Mouse (Mus musculus) lung, postnatal 25 days (tissue): Measurements from ENCODE around the gene Foxb2.
"Not testable (repeated sequence)": the region's sequence is repeated elsewhere in the genome, so short reads cannot be mapped to it uniquely, and the experiment has no call there.

ENCODE experiments used
- DNase-seq: peaks from one replicate; pipeline ENCODE4 v3.0.0; 2022; ENCODE audit warnings: low spot score

Gene Foxb2

DNA sequence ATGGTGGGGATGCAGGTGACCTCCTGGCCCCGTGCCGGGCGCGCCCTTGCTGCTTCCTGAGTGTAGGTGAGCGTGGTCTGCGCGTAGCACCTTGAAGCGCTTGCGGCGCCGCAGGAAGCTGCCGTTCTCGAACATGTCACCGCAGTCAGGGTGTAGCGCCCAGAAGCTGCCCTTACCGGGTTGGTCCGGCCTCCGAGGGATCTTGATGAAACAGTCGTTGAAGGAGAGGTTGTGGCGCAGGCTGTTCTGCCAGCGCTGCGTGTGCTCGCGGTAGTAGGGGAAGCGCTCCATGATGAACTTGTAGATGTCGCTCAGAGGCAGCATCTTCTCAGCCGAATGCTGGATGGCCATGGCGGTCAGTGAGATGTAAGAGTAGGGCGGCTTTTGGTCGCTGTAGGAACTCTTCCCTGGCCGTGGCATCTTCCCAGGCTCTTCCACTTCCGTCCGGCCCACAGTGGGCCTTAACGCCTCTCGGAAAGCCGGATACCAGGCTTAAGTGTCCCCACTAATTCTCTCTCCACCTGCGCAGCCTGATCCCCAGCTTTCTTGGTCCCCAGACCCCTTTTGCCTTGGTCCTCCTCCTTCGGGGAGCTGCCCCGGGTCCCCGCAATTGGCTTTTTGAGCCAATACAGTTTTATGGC is at the start of gene Foxb2:
Foxb2 (minus strand) TSS at position 585 of the 641 bp plus-strand sequence.
- no peak for DNase-seq

DNA sequence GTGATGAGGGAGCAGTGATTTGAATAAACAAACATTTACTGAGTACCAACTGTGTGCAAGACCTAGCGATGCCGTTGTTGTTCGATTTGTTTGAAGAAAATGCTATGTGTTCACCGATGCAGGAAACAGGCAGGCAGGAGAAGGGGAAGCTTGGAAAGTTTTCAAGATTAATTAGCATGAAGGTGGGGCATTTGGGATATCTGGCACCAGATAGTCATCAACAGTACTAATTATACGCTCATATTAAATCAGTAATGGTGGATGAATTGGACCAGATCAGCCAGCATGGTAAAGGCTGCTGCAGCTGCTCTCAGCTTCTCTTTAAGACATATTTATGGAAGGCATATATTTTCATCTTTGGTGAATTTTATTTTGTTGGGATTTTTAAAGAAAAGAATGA is 37.9 kb upstream of the Foxb2 start:
- DNase-seq = no peak

DNA sequence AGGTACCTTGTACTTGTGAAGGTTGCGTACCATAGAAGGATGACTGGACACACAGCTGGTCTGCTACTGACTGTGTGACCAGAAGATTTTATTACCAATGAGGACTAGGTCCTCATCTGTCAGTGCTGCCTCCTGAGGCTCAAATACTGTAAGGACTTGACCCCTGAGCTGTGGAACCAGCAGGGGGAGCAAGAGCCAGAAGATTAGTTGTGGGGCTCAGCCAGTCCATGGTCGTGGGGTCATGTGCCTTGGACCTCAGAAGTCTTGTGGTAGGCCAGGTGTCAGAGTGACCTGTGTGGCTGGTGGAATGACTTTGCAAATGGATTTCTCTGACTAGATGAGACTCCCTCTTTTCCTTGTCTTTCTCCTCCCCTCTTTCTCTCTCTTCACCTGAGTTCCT is 29.5 kb upstream of the Foxb2 start:
- peak; percentile 10 for DNase-seq

DNA sequence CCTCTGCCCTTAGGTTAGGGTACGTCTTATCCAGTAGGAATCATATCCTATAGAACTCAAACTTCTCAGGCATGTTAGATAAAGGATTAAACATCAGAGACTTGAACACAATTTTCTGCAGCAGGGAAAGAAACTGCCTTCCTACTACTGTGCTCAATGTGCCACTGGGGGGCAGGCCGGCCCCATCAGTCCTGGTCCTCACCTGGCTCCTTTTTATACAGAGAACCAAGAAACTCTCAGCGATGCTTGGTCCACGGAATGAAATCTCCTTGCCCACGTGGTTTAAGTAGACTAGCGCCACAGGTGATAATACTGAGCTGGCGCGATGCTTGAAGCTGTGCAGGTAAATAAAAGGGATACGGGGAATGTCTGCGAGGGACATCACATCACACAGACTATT is 26.1 kb upstream of the Foxb2 start:
- DNase-seq = no peak

DNA sequence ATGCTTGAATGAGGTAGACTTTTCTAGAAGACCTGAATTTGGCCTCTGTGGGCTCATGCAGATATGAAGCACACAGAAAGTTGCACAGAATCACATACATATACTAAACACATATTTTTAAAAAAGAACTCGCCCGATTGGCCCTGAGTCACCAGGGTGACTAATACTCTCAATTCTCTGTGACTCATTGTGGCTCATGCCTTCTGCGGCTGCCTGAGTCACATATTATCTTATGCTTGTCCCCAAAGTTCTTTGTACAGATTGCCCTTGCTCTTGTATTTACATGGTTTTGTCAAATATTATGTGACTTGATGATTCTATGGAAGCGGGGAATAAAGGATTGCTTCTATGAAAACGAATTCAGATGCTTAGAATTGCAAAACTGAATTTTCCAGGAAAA is 25.0 kb upstream of the Foxb2 start:
- DNase-seq = no peak

DNA sequence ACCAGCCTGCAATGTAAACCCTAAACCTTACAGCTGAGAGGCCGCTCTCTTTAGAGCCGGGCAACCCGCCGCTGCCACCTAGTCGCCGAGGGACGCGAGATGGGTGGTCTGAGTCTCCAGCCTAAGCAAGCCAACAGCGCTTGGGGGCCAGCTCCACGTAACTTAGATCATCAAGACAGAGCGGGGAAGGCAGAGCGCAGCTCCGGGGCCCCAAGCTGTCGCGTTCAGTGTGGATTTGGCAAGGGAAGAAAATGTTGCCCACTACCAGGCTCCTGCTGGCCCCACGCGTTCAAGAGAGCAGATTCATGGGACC is 2.8 kb upstream of the Foxb2 start:
- no peak for DNase-seq

DNA sequence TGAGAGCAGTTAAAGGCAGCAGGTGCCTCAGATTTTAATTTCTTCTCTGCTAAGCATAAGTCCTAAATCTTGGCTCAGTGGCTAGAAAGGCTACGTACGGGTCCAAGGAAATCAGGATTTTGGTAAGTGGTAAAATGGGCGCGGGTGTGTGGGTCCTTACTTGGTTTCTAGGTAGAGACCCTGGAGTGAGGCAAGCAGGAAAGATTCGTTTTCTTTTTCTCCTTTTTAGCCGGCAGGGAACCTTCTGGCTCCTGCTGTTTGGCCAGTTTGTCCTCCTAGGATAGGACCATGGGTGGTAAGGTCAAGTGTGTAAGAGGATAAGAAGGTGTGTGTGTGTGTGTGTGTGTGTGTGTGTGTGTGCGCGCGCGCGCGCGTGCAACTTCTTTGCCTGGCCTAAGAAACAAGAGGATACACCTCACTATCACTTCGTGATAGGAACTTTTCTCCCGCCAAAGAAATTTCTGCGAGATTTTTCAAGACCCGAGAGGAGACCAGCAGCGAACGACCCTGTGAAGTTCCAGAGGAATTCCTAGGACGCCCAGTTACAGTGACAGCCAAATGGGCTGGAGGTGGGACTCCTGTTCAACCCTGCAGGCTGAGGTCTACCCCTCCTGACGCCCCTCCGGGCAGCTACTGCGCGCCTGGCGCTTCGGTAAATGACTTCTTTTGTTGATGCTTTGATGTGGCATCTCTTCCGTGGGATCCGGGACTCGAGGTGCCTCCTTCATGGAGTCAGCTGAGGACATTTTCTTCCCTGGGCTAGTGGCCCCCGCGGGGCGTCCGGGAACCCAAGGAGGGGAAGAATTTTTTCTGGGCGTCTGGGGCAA is 2.2 kb upstream of the Foxb2 start:
- DNase-seq = no peak

DNA sequence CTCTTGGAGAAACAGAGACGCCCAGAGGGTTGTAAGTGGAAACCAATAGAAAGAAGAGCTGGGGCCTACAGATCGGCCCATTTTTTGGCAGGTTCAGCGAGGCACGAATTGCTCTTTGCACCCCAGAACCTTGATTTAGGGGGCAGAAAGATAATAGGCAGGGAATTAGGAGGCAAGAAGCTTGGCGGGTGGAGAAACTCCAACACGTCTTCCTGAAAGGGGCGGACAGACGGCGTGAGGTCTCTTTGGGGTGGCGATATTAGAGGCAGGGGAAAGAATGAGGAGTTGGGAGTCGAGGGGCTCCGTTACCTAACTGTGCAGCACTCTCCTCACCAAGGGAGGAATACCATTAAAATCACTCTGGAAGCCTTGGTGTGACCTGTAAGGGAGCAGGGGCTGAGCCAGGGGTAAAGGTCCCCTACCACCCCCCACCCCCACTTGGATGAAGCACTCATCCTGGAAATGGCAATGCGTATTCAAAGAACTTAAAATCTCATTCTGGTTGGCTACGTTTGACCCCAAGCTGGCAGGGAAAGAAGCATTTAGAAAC is 1.5 kb upstream of the Foxb2 start:
- no peak for DNase-seq

DNA sequence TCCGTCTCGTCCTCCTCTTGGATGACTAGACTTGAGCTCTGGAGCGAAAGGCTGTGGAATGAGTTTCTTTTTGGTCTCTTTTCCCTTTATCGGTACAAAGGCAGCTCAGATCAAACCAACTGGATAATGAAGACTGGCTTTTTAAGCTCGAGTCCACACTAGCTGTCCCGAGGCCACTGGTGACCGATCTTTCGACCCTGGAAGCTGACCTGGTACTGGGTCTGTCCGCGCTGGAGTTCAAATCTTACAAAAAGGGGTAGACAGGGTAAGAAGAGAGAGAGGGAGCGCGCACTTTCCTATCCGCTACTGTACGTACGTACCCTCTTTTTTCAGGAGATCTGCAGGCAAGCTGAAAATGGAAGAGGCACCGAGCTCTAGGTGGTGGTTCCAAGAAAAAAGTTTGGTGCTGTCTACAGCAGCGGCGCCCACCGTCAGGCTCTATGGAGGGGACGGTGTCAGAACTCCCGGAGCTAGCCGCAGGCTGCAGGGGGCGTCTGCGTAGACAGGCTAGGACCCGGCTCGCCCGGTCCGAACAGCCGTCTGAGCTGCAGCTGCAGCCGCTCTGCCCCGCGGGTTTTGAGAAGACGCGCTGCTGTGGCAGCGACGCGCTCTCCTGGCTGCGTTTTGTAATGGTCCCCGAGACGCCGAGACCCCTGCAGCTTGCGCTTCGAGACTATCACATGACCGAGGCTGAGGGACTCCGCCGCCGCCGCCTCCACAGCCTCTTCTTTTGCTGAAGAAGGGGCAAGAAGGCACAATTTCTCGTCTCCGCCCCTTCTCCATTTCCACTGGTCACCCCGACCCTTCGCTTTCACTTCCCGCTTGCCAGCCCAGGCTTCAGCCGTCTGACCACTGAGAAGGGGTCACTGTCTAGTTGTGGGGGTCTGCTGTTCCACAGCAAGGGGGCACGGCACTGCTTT is 597 bp upstream of the Foxb2 start:
- no peak for DNase-seq

DNA sequence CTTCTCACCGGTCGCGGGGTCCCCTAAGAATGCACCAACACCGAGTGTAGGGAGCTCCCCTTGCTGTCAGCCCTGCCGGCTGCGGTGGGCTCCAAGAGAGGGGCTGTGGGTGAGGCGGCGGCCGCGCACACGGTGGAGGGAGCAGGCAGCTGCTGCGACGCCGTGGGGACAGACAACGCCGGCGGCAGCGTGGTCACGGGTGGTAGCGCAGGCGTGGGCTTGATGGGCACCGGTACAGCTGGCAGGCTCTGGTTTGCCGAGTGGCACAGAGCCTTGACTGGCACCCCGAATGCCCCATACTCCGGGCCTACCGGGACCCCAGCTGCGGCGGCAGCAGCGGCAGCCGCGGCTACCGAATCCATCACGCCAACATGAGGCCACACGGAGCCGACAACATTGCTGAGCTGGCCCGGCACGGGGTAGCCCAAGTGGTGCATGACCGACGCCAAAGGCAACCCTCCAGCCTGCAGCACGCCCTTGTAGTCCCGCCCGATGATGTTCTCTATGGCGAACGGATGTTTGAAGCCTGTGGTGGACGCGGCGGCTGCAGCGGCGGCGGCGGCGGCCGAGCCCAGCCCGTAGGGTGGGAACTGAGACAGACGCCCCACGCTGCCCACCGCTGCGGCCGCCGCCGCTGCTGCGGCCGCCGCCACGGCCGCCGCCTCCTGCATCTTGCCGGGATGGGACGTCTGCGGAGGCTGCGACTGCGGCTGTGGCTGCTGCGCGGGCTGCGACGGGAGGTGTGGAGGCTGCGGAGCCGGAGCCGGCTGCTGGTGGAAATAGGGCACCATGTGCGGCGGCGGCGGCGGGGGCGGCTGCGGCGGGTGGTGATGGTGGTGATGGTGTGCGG is 1.0 kb downstream of the Foxb2 start:
- no peak for DNase-seq

DNA sequence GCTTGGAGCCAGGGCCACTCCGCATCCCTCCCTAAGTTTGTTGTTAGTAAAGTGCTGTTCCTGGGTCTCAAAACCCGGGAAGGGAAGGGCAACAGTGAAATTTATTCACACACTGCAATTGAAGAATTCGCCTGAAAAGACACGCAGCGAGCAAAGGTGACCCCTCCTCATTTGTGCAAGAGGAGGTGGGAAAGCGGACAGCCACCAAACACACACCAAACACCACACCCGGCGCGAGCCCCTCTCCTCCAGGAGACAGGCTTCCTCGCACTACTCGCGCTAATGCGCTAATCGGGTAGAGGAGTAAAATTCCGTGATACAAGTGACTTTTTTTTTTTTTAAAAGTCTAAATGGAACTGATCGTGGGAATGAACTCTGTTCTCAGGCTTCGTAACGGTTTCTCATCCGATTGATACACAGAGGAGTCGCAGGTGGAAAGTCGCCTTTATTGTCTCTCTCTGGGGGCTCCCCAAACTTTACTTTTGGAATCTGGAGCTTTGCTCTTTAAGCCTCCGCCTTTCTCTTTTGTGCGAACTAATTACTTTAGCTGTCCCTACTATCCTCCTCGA is 2.3 kb downstream of the Foxb2 start:
- no peak for DNase-seq

DNA sequence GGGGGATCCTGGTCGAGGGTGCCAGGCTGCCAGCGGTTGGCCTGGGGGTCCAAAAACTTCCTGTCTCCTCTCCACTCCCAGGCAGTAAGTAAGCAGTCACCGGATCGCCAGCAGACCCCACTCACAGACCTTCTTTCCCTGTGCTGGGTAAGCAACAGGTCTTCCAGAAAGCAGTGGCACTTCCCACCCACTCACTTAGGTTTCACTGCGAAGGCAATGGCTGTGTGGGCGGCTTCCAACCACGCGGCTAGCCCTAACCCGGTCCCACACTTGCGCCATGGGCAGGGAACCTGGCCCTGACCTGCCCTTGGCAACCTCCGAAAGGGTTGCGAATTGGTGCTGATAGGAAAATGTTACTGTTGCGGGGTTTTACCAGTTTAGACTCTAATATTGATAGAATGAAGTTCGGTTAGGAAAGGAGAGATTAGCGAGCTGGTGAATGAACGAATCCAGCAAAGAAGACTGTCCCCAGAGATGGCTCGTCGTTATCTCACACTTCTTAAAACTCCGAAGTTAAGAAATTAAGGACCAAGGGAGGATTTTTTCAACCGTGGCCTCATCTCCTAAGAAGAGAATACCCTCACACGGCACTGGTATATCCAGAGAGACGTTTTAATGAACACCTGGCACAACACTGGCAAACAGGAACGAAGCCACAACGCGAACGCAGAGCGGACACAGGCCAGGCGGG is 3.0 kb downstream of the Foxb2 start:
- no peak for DNase-seq

DNA sequence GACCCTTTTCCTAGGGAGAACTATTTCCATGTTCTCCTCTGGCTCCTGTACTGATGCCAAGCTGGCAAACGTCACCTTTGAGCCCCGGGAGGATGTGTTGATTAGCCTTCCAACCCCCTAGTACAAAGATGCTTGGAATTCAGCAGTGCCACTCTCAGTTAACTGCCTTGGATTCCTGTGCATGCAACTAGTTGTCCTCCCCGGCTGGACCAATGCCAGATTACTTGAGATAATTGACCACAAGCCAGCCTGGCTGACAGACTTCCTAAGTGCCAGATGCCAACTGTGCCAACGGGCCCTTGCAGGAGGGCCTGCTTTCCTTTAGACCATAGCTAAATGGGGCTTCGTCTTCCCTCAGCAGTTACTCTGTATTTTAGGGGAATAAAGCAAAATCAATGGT is 5.1 kb downstream of the Foxb2 start:
- DNase-seq = peak; percentile 31

DNA sequence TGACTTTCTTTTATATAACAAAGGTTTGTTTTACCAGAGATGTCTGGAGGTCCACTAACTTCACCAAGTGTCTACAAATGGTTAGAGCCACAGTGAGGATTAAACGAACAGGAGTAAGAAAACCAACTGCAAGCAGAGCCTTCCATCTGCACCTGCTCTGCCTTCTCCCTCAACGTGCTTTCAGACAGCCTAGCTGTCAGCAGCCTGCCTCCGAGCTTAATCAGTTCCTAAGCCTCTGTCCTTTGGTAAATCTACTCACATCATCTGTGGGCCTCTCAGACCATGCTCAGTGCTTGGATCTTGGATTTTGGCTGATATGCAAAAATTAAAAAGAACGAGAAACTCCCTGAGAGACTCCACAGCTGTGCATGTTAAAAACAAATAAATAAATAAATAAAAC is 15.0 kb downstream of the Foxb2 start:
- no peak for DNase-seq

DNA sequence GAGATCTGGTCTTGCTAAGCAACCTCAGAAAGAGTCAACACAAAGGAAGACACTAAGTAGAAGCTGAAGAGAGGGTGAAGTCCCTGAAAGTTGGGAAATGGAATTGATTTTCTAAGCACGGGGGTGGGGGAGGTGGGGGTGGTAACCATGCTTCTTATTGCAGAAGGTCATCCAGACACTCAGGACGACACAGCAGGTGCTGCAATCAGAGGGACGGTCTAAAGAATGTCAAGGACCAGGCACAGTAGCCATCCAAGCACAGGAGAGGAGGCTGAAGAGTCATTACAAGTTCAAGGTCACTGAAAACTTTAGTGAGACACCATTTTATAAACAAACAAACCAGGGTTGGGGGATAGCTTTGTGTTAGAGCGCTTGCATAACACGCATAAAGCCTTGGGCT is 16.9 kb downstream of the Foxb2 start:
- DNase-seq = no peak

DNA sequence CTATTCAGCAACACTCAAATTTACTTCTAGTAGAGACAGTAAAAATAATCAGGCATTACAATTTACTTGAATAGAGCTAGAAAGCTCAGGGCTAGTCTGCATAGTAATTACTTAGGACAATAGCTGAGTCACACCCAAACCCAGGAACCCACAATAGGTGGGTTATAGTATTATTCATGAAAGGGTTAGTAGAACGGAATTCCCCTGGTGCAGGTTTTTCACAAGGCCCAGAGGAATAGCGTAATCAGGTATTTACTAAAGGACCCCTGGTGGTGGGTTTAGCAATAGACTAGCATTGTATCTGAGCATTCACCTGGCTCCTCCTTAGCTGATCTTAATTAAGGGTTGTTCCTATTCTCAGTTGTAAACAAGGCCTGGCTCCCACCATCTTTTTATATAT is 29.5 kb downstream of the Foxb2 start:
- DNase-seq = not testable (repeated sequence)

DNA sequence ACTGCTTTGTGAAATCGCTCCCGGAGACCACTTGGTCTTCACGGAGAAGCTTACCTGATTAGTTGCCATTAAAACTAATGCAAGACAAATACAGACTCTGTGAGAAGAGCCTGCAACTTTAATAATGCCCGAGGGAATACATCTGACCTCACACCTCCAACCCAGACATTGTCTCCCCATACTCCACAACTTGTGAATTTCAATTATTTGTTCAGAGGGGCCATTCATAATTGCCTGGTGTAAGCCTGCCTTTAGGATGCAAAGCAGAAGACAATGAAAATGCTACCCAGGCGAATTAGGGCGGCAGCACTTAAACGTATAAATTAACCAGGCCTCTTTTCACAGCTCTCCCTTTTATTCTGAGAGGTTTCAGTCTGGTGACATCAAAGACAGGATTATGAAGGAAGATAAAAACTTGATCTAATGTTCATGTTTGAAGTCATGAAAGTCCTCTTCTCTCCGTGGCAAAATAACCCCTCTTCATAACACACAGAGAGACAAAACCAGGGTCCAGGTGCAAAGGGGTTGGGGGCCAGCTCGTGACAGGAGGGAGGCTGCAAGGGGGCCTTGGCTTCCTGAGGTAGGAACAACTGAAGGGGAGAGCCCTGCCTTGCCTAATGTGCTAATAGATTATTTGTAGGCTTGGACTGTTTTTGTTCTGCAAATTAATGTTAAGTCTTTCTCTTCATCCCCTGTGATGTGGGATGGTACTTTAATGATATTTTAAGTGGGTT is 31.9 kb downstream of the Foxb2 start:
- DNase-seq = no peak

DNA sequence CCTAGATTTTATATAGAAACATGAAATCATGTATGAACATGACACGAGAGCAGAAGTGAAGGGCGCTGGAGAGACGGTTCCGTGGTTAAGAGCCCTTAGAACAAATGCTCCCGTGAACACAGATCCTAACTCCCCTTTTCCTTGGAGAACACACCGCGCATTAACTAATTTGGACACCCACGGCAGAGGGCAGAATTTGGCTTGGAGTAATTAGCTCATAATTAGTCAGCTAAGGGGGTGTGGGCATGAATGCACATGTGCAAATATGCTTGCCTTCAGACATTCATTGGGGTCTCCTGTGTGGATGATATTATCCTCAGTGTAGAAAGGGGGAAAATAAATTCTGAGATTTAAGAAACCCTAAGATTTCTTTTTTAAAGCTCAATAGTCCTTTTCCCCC is 32.6 kb downstream of the Foxb2 start:
- no peak for DNase-seq

DNA sequence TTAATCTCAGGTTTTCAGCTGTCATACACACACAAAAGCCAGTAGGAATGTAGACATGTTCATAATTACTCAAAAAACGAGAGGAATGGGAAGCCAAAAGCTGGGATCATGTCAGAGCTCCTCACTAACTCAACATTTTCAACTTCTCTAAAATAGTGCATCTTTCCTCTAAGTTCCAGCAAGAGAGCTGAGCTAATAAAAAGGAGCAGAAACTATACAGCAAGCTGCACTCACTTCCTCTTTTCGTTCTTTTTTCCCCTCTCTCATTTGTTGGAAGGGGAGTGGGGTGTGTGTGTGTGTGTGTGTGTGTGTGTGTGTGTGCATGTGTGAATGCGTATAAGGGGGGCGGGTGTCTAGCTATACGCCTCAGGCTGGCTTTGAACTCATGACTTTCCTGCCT is 45.9 kb downstream of the Foxb2 start:
- DNase-seq = no peak

DNA sequence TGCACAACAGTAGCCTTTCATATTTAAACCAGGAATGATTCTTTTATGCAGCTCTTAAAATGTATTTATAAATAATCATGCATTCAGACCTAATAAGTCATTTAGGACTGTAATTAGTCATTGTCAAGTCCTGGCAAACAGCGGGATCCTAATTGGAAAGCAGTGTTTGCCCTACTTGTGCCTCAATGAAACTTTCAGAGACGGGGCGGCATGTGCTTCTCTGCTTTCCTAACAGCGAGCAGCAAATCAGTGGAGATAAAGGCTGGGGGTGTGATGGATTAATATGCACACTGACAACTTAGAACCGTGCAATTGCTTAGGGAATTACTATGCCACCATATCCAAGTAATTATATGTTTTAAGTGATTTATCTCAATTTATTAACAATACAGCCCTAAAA is 48.4 kb downstream of the Foxb2 start:
- DNase-seq = no peak
